Mouse (Mus musculus): ENCODE results near the gene Tekt5. TPM values are rescaled to one million over a fixed set of nuclear protein-coding genes. Genes with fewer than 3 reads are reported as not detected.

Tekt5 gene
- polyA plus RNA-seq, 1 experiment from 2014 or later: 1.2 TPM

GRCm38 (mm10) chr16:10347551-10347950 lies 47.7 kb downstream of the Tekt5 start:
- WGBS: 76% methylated on average over 7 of the region's 7 CpGs
- no peaks in the 10 kb centered on the region for H3K36me3 ChIP-seq (ENCODE audit: insufficient read depth, low read length)
- H3K4me3 ChIP-seq (replicated peaks; ENCODE audit: low read depth, low read length): no peak overlapping the region
- no peaks in the 10 kb centered on the region for H3K27me3 ChIP-seq (ENCODE audit: insufficient read depth, low read length)
- no peak for ATAC-seq (replicated peaks; ENCODE audit: low FRiP score, low read depth)
- H3K4me2 ChIP-seq (ENCODE audit: low read length): no peak overlapping the region
- no peak overlapping the region for H3K9ac ChIP-seq (ENCODE audit: low read depth, low read length)
- no peak for DNase-seq (ENCODE audit: low spot score)
- H3K9me3 ChIP-seq (replicated peaks; ENCODE audit: low read length): no peaks in the 10 kb centered on the region
- no peaks in the 10 kb centered on the region for H3K4me1 ChIP-seq (replicated peaks; ENCODE audit: insufficient read depth, low read length)
- TF ChIP-seq CTCF (IDR thresholded peaks at IDR 0.05; ENCODE audit: low read depth): no peak
- H3K27ac ChIP-seq: no peak overlapping the region

- no peak for TF ChIP-seq CTCF (IDR thresholded peaks at IDR 0.05; ENCODE audit: low read depth)
- no peaks in the 10 kb centered on the region for H3K4me1 ChIP-seq (replicated peaks; ENCODE audit: insufficient read depth, low read length)
- H3K4me2 ChIP-seq (ENCODE audit: low read length): no peak overlapping the region
- H3K9ac ChIP-seq (ENCODE audit: low read depth, low read length): no peak overlapping the region
- ATAC-seq (replicated peaks; ENCODE audit: low FRiP score, low read depth) (no peak), DNase-seq (ENCODE audit: low spot score) (no peak)
- no peak overlapping the region for H3K4me3 ChIP-seq (replicated peaks; ENCODE audit: low read depth, low read length)
- H3K36me3 ChIP-seq (ENCODE audit: insufficient read depth, low read length): no peaks in the 10 kb centered on the region
- H3K27ac ChIP-seq: no peak overlapping the region
- no peaks in the 10 kb centered on the region for H3K9me3 ChIP-seq (replicated peaks; ENCODE audit: low read length)
- H3K27me3 ChIP-seq (ENCODE audit: insufficient read depth, low read length): no peaks in the 10 kb centered on the region
- WGBS: 59% methylated on average over 4 of the region's 4 CpGs
Observed at GRCm38 (mm10) chr16:10341110-10341509, 54.2 kb downstream of the Tekt5 start.

GRCm38 (mm10) chr16:10339930-10340329 lies 55.4 kb downstream of the Tekt5 start:
- Histone ChIP-seq H3K9ac (ENCODE audit: low read depth, low read length) (no peak overlapping the region), H3K4me3 (replicated peaks; ENCODE audit: low read depth, low read length) (no peak overlapping the region), H3K4me2 (ENCODE audit: low read length) (no peak overlapping the region), H3K4me1 (replicated peaks; ENCODE audit: insufficient read depth, low read length) (no peaks in the 10 kb centered on the region), H3K27ac (no peak overlapping the region), H3K9me3 (replicated peaks; ENCODE audit: low read length) (no peaks in the 10 kb centered on the region), H3K36me3 (ENCODE audit: insufficient read depth, low read length) (no peaks in the 10 kb centered on the region), H3K27me3 (ENCODE audit: insufficient read depth, low read length) (no peaks in the 10 kb centered on the region)
- 90% methylated on average over 10 of the region's 10 CpGs for WGBS
- no peak for DNase-seq (ENCODE audit: low spot score)
- TF ChIP-seq CTCF (IDR thresholded peaks at IDR 0.05; ENCODE audit: low read depth): no peak
- no peak for ATAC-seq (replicated peaks; ENCODE audit: low FRiP score, low read depth)

GRCm38 (mm10) chr16:10338601-10339000 lies 56.7 kb downstream of the Tekt5 start:
- 91% methylated on average over 5 of the region's 5 CpGs for WGBS
- no peaks in the 10 kb centered on the region for H3K9me3 ChIP-seq (replicated peaks; ENCODE audit: low read length)
- DNase-seq (ENCODE audit: low spot score) (no peak), ATAC-seq (replicated peaks; ENCODE audit: low FRiP score, low read depth) (no peak)
- H3K4me2 ChIP-seq (ENCODE audit: low read length): no peak overlapping the region
- TF ChIP-seq CTCF (IDR thresholded peaks at IDR 0.05; ENCODE audit: low read depth): no peak
- no peaks in the 10 kb centered on the region for H3K27me3 ChIP-seq (ENCODE audit: insufficient read depth, low read length)
- no peak overlapping the region for H3K27ac ChIP-seq
- no peaks in the 10 kb centered on the region for H3K36me3 ChIP-seq (ENCODE audit: insufficient read depth, low read length)
- H3K4me3 ChIP-seq (replicated peaks; ENCODE audit: low read depth, low read length): no peak overlapping the region
- no peak overlapping the region for H3K9ac ChIP-seq (ENCODE audit: low read depth, low read length)
- H3K4me1 ChIP-seq (replicated peaks; ENCODE audit: insufficient read depth, low read length): no peaks in the 10 kb centered on the region

GRCm38 (mm10) chr16:10337422-10338197 lies 57.7 kb downstream of the Tekt5 start:
- Histone ChIP-seq H3K9me3 (replicated peaks; ENCODE audit: low read length) (no peaks in the 10 kb centered on the region), H3K36me3 (ENCODE audit: insufficient read depth, low read length) (no peaks in the 10 kb centered on the region), H3K4me3 (replicated peaks; ENCODE audit: low read depth, low read length) (no peak overlapping the region), H3K4me2 (ENCODE audit: low read length) (no peak overlapping the region), H3K4me1 (replicated peaks; ENCODE audit: insufficient read depth, low read length) (no peaks in the 10 kb centered on the region), H3K9ac (ENCODE audit: low read depth, low read length) (no peak overlapping the region), H3K27me3 (ENCODE audit: insufficient read depth, low read length) (no peaks in the 10 kb centered on the region), H3K27ac (no peak overlapping the region)
- TF ChIP-seq CTCF (IDR thresholded peaks at IDR 0.05; ENCODE audit: low read depth): no peak
- DNase-seq (ENCODE audit: low spot score): no peak
- WGBS: 76% methylated on average over 13 of the region's 13 CpGs
- ATAC-seq (replicated peaks; ENCODE audit: low FRiP score, low read depth): no peak

- 93% methylated on average over 19 of the region's 19 CpGs for WGBS
- Histone ChIP-seq H3K4me1 (replicated peaks; ENCODE audit: insufficient read depth, low read length) (no peaks in the 10 kb centered on the region), H3K4me3 (replicated peaks; ENCODE audit: low read depth, low read length) (no peak overlapping the region), H3K27ac (no peak overlapping the region), H3K27me3 (ENCODE audit: insufficient read depth, low read length) (no peaks in the 10 kb centered on the region), H3K9ac (ENCODE audit: low read depth, low read length) (no peak overlapping the region), H3K36me3 (ENCODE audit: insufficient read depth, low read length) (no peaks in the 10 kb centered on the region), H3K9me3 (replicated peaks; ENCODE audit: low read length) (no peaks in the 10 kb centered on the region), H3K4me2 (ENCODE audit: low read length) (no peak overlapping the region)
- no peak for DNase-seq (ENCODE audit: low spot score)
- no peak for TF ChIP-seq CTCF (IDR thresholded peaks at IDR 0.05; ENCODE audit: low read depth)
- ATAC-seq (replicated peaks; ENCODE audit: low FRiP score, low read depth): no peak
Observed at GRCm38 (mm10) chr16:10336454-10337421, 58.6 kb downstream of the Tekt5 start.

Data from kidney, postnatal 0 days (tissue).